8 mouse cellular contexts compared by ENCODE assay signal in the genomic region with DNA sequence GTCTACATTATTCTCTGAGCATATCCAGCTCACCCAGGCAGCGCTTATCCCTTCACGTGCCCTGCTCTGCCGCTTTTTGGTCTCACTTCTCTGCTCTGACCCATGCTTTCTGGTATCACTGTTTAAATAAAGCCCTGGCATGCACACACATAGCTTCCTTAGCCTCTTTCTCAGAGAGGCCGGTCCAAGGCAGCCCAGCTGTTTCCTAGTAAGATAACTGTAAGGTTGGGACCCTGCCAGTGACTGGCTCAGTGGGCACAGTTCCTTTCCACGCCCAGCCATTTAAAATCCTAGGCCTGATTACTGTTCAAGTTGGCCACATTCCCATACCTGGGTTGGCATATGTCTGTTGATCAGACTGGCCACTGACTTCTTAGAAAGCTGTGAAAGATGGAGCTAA.
A peak's percentile ranks its signal among the peaks of the same experiment; 100 is the strongest.
DNase-seq lines count a peak whose midpoint lies in the region; ATAC-seq and TF ChIP-seq lines count a peak whose summit lies in the region.
"Had no signal": no experiment of that assay in that cellular context is flagged by ENCODE, and none has a peak within 500 bp of the region (broad histone marks: within the 10 kb centered on the region; RNA-seq: fewer than 3 reads in every experiment).

No protein-coding gene starts in this region.

- DNase-seq in limb, embryonic 14.5 days (ENCODE audit: low spot score), result peak; percentile 43
- DNase-seq in limb, embryonic 10.5 days (ENCODE audit: low spot score), result no peak
- DNase-seq in kidney, postnatal 14 days, result peak; percentile 71
- DNase-seq in ovary, postnatal 36 days (ENCODE audit: low spot score), result peak; percentile 33
- no peak for DNase-seq in gastrocnemius, postnatal 10 days
- DNase-seq in urinary bladder, postnatal 25 days (ENCODE audit: low spot score), result no peak

- H3K4me3 ChIP-seq in limb, embryonic 14.5 days (replicated peaks; ENCODE audit: low read length), result no peak overlapping the region
- H3K4me3 ChIP-seq in limb, embryonic 10.5 days, result no peak overlapping the region
- no peak overlapping the region for H3K4me3 ChIP-seq in heart, embryonic 14.5 days (ENCODE audit: control insufficient read depth in 1 of 2, insufficient read depth in 1 of 2, low read depth in 1 of 2, low read length in 2 of 2)
- H3K4me3 ChIP-seq: limb, embryonic 12.5 days had no signal

- no peak overlapping the region for H3K4me2 ChIP-seq in limb, embryonic 14.5 days (replicated peaks; ENCODE audit: low read depth, low read length, severe bottlenecking)
- peak overlapping the region; percentile 32 for H3K4me2 ChIP-seq in heart, embryonic 14.5 days (ENCODE audit: low read length)
- H3K4me2 ChIP-seq: limb, embryonic 12.5 days had no signal

- no peaks in the 10 kb centered on the region for H3K27me3 ChIP-seq in limb, embryonic 14.5 days (ENCODE audit: control insufficient read depth, insufficient read depth, low read length)
- peaks cover 52% of the 10 kb centered on the region for H3K27me3 ChIP-seq in limb, embryonic 10.5 days (ENCODE audit: low read depth, poor library complexity, severe bottlenecking)
- no peaks in the 10 kb centered on the region for H3K27me3 ChIP-seq in heart, embryonic 14.5 days (ENCODE audit: control insufficient read depth, insufficient read depth, low read length)

- H3K9me3 ChIP-seq in limb, embryonic 14.5 days (ENCODE audit: control insufficient read depth, low read length), result no peaks in the 10 kb centered on the region
- H3K9me3 ChIP-seq in limb, embryonic 10.5 days (replicated peaks), result no peaks in the 10 kb centered on the region
- H3K9me3 ChIP-seq in heart, embryonic 14.5 days (ENCODE audit: control insufficient read depth, low read length), result no peaks in the 10 kb centered on the region
- H3K9me3 ChIP-seq: limb, embryonic 12.5 days had no signal

- no peaks in the 10 kb centered on the region for H3K36me3 ChIP-seq in limb, embryonic 14.5 days (ENCODE audit: control insufficient read depth, insufficient read depth, low read length)
- H3K36me3 ChIP-seq in limb, embryonic 10.5 days, result no peaks in the 10 kb centered on the region
- no peaks in the 10 kb centered on the region for H3K36me3 ChIP-seq in heart, embryonic 14.5 days (ENCODE audit: control insufficient read depth, insufficient read depth, low read length)
- H3K36me3 ChIP-seq: limb, embryonic 12.5 days had no signal

- H3K4me1 ChIP-seq in limb, embryonic 14.5 days (ENCODE audit: control insufficient read depth, insufficient read depth, low read length), result peaks cover 15% of the 10 kb centered on the region
- peaks cover 25% of the 10 kb centered on the region for H3K4me1 ChIP-seq in limb, embryonic 10.5 days
- H3K4me1 ChIP-seq in heart, embryonic 14.5 days (ENCODE audit: control insufficient read depth in 2 of 2, insufficient read depth in 2 of 2, low read length in 2 of 2), result peaks cover 28 to 41% of the 10 kb centered on the region in 2 experiments

- no peak for ATAC-seq in limb, embryonic 14.5 days (ENCODE audit: low FRiP score, low read depth)
- peak; percentile 74 for ATAC-seq in heart, embryonic 14.5 days (ENCODE audit: insufficient number of reproducible peaks, insufficient read depth, low FRiP score, low read depth)

- no peak overlapping the region for H3K27ac ChIP-seq in limb, embryonic 14.5 days (replicated peaks; ENCODE audit: low read depth, low read length)
- no peak overlapping the region for H3K27ac ChIP-seq in limb, embryonic 10.5 days
- H3K27ac ChIP-seq in heart, embryonic 14.5 days (replicated peaks in 1 of 2; ENCODE audit: control insufficient read depth in 1 of 2, insufficient read depth in 1 of 2, low read depth in 2 of 2, low read length in 2 of 2), result peak overlapping the region; percentile 5 to 82; a peak in 3 of 4 replicates
- H3K27ac ChIP-seq: limb, embryonic 12.5 days had no signal

- TF ChIP-seq POLR2A in limb, embryonic 14.5 days (IDR thresholded peaks at IDR 0.05; ENCODE audit: borderline replicate concordance, extremely low read depth, insufficient read depth, insufficient read length), result no peak

- no peak overlapping the region for H3K9ac ChIP-seq in limb, embryonic 14.5 days (ENCODE audit: low read depth, low read length, severe bottlenecking)
- H3K9ac ChIP-seq in heart, embryonic 14.5 days (ENCODE audit: low read length), result peak overlapping the region; percentile 40; the same call in 1 of the 2 replicates
- H3K9ac ChIP-seq: limb, embryonic 12.5 days had no signal

- WGBS in limb, embryonic 14.5 days, result 82% methylated on average over 5 of the region's 5 CpGs
- 89% methylated on average over 5 of the region's 5 CpGs for WGBS in limb, embryonic 10.5 days
- 17% methylated on average over 5 of the region's 5 CpGs for WGBS in heart, embryonic 14.5 days

Comparison
In these comparisons a context has a peak if more than half of its experiments do, and no peak if none do; other contexts are left out.
1. DNase-seq: peak in limb, embryonic 14.5 days (single experiment), kidney, postnatal 14 days (single experiment) and ovary, postnatal 36 days (single experiment); none in limb, embryonic 10.5 days (single experiment), gastrocnemius, postnatal 10 days (single experiment) and urinary bladder, postnatal 25 days (single experiment).
2. H3K27ac ChIP-seq: peak in heart, embryonic 14.5 days (2 of 2); none in limb, embryonic 14.5 days (single experiment) and limb, embryonic 10.5 days (single experiment).